Comparison of ENCODE assay signal across 14 mouse cellular contexts in the genomic region with DNA sequence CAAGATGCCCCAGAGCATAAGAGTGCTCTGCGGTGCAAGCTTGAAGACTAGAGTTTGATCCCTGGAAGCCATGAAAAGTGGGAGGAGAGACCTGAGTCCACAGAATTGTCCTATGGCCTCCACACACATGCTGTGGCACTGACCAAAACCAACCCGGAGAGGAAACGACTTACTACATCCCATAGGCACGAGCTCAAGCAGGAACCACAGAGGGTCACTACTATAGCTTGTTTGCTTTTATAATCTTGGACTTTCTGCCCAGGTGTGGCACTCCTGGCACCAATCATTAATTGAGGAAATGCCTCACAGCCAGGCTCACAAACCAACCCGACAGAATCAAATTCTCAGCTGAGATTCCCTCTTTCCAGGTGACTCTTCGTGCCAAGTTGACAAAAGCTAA.
"Had no signal": no experiment of that assay in that cellular context is flagged by ENCODE, and none has a peak within 500 bp of the region (broad histone marks: within the 10 kb centered on the region; RNA-seq: fewer than 3 reads in every experiment).

No protein-coding gene starts in this region.

- H3K4me3 ChIP-seq: megakaryocyte, embryonic 14.5 days; midbrain, embryonic 13.5 days; midbrain, embryonic 15.5 days; neural tube, embryonic 12.5 days had no signal

- H3K27me3 ChIP-seq: midbrain, embryonic 15.5 days; neural tube, embryonic 12.5 days had no signal

- DNase-seq: lung, adult 18-20 months; lung, embryonic 14.5 days; lung, postnatal 10 days; lung, postnatal 4 days; right cerebral cortex, postnatal 14 days; spleen, adult 18-20 months; thymus, adult 2 months; thymus, postnatal 25 days; thymus, postnatal 4 days had no signal

- H3K4me2 ChIP-seq: lung, embryonic 14.5 days; midbrain, embryonic 11.5 days; midbrain, embryonic 13.5 days; midbrain, embryonic 15.5 days; neural tube, embryonic 12.5 days had no signal

- H3K27ac ChIP-seq: midbrain, embryonic 13.5 days; midbrain, embryonic 15.5 days; neural tube, embryonic 12.5 days had no signal

- H3K36me3 ChIP-seq: midbrain, embryonic 13.5 days; midbrain, embryonic 15.5 days; neural tube, embryonic 12.5 days had no signal

- ATAC-seq: midbrain, embryonic 13.5 days; midbrain, embryonic 15.5 days had no signal

- H3K9ac ChIP-seq: lung, embryonic 14.5 days; midbrain, embryonic 13.5 days; midbrain, embryonic 15.5 days; neural tube, embryonic 12.5 days had no signal

- H3K9me3 ChIP-seq: midbrain, embryonic 15.5 days had no signal
